Mouse (Mus musculus) R1 (cell line): ENCODE measurements at regions not wholly inside any gene's neighbourhood (a gene's known extent, or its start where the extent isn't known, plus 50 kb on each side); places are given as distances from the start of the nearest gene placed in this dataset.

ENCODE experiments used
- DNase-seq: peaks from one replicate; pipeline ENCODE4 v3.0.0-alpha.2; 2018; ENCODE audit warnings: low read depth, low spot score

DNA sequence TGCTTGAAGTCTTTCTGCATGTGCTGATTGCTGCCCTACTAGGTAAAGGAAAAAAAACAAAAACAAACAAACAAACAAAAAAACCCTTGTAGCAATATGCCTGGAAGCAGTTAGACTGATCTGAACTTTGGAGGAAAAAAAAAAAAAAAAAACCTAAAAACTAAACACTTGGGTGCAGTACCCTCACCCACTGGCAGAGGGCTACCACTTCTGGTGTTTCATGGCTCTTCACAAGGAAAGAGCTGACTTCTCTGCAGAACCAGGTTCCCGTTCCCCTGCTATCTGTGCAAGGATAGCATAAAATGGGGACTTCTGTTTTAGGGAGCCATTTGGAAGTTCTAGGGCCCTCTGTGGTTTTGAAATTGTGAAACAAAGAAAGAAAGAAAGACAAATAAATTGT is 52.2 kb upstream of the Otud4 start:
- peak; percentile 61 for DNase-seq

DNA sequence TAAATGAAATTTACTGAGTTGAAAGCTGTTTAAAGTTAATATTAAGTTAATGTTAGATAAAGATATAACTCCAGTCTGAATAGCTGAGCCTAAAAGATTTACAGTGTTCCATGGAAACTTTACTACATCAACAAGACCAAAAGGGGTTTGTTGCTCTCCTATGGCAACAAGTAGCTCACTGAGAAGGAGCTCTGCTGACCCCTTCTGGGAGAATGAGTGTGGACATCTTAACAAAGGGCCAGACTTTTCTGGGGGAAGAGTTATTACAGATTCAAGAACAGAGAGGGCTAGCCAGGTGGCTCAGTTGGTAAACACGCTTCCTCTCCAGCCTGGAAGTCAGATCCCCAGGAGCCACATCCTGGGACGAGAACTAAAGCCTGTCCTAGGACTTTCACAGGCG is 54.5 kb upstream of the Otud4 start:
- DNase-seq: peak; percentile 75

- peak; percentile 44 for DNase-seq
Observed at GRCm38 (mm10) chr8:79583326-79583725, 56.1 kb upstream of the Otud4 start.

- DNase-seq: no peak
Observed at GRCm38 (mm10) chr8:79582195-79582594, 57.2 kb upstream of the Otud4 start.

DNA sequence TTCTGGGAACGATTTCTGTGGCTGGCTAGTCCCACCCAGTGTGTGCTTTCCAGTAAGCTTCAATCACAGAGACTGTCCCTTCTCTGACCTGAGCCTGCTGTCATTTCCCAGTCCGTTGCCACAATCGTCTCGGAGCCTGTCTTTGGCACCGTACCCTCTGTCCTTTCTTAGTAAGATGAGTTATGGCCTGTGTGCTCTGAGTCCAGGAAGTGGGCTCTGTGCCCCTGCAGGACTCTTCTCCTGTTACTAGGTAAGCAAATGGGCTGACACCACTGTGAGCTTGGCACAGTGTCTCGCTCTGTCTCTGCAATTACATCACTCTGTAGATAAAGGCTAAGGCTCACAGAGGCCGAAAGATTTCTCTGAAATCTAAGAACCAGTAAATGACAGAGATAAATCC is 63.3 kb upstream of the Otud4 start:
- no peak for DNase-seq

- no peak for DNase-seq
Observed at GRCm38 (mm10) chr8:79575175-79575734, 64.2 kb upstream of the Otud4 start.

- DNase-seq: no peak
Observed at GRCm38 (mm10) chr8:79573491-79573890, 65.9 kb upstream of the Otud4 start.

DNA sequence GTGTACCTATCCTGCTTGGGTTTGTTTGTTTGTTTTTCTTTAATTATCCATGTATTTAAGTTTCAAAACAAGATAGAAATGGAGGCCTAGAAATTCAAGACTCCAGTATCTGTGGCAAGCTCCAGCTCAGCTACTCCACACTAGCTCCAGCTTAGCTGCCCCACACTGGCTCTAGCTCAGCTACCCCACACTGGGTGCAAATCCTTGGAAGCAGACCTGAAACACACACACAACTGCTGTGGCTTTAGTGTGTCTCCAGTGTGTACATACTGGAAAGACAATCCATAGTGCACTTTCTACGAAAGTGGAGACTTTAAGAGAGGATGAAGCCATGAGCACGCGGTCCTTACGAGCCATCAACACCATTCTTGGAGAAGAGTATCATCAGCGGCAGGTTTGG is 66.9 kb upstream of the Otud4 start:
- no peak for DNase-seq

DNA sequence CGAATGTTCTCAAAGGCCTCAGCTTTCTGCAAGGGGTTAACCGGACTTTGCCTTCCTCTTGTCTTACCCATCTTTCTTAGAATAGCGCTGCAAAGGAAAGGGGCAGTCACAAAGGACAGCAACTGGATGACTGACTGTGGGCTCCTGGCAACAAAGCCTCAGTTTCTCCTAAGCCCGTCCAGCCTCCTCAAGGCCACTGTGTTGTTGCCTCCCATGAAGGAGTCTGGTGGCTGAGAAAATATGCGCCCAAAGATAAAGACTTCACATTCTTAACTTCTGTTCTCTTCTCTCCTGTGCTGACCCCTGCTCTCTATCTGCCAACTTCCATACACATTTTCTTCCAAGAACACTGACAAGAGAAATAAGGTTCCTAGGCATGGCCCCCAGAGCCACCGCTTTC is 76.3 kb upstream of the Otud4 start:
- no peak for DNase-seq

- DNase-seq: peak; percentile 78
Observed at GRCm38 (mm10) chr8:79562669-79563068, 76.7 kb upstream of the Otud4 start.

GRCm38 (mm10) chr8:79562071-79562581 is 77.3 kb upstream of the Otud4 start:
- DNase-seq: peak; percentile 63

DNA sequence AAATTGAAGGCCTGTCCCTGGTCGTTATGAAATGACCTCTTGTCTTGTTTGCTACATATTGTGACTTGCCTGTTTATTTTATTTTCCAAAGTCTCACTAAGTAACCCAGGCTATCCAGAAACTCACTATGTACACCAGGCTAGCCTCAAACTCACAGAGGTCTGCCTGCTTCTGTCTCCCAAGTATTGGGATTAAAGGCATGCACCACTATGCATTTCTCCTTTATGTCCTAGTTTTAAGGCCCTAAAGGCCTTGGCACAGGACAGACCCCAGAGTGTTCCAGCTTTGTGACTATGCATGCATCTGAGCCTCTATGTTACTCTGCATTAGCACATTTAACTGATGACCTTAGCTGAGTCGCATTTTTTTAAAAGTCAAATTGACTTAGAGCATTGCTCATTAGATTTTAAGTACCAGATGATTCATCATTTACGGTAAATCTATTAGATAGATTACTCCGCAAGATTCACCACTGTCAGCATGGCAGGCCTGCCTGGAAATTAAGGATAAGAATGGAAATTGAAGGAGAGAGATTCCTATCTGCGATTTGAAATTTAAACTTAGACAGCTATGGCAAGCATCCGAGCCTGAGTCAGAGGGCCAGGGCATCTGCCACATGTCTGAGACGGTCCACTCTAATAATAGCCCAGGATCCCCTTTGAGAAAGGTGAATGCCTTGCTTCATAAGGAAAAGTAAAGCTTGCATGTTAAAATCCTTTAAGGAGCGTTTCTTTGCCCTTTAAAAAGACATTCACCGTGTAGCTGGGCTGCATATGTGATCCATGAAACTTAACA is 78.0 kb upstream of the Otud4 start:
- DNase-seq: no peak

DNA sequence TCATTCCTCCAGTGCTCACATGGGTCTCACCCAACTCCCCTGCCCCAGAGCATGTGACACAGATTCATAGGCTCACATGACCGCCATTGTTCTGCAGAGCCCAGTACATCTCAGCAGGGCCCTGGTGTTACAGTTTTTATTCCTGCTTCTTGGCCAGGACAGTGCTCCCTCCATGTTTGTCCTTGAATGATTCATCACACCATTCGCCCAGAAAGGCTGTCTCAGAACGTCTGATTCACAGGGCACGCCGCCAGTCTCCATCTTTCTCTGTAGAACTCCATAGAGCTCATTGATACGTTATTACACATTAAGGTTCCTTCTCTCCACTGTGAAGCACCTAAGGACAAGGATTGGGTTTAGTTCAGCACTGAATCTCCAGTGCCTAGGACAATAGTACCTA is 79.9 kb upstream of the Otud4 start:
- DNase-seq: peak; percentile 28

- DNase-seq: no peak
Observed at GRCm38 (mm10) chr8:79554311-79554710, 85.1 kb upstream of the Otud4 start.

- no peak for DNase-seq
Observed at GRCm38 (mm10) chr8:79550151-79550550, 89.3 kb upstream of the Otud4 start.

- no peak for DNase-seq
Observed at GRCm38 (mm10) chr8:79548156-79548555, 91.3 kb upstream of the Otud4 start.

DNA sequence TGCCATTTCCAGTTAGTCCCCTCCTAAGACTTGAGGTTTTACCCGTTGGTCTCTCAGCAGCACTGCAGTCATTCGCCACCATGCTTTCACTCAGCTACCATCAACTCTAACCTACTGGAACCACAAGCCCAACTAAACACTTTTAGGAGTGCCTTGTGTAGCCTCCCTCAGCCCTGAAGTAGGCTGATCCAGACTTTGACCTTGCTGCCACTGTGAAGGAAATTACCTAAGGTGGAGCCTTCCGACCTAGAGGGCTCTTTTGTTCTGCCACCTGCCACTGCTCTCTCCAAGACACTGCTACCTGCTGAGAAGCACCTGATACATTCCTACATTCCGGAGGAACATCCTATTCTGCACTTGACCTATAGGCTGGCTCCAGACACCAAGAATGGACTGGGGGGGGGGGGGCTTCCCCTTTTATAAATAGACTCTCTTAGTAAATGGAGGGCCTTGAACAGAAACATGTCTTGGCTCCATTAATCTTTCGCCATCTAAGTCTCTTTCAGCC is 93.5 kb upstream of the Otud4 start:
- peak; percentile 97 for DNase-seq

DNA sequence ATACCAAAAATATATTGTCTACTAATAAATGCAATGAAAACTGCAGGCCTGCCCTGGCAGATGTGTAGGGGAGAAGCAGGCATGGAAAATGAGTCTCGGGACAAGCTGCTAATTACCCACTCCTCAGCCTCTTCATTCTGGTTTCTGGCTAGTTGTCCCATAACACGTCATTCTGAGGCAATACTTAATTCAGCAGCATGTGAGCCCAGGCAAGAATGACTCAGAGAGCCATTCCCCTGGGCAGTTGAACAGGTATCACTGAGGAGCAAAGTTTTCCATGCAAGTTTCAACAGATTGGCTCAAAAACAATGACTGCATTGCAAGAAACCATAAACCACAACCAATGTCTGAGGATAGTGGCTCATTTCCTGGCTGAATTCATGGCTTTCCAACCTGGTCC is 97.0 kb upstream of the Otud4 start:
- no peak for DNase-seq

GRCm38 (mm10) chr8:79540053-79540452 is 99.4 kb upstream of the Otud4 start:
- no peak for DNase-seq

GRCm38 (mm10) chr8:79534271-79534889 is 105.0 kb upstream of the Otud4 start:
- DNase-seq: no peak

DNA sequence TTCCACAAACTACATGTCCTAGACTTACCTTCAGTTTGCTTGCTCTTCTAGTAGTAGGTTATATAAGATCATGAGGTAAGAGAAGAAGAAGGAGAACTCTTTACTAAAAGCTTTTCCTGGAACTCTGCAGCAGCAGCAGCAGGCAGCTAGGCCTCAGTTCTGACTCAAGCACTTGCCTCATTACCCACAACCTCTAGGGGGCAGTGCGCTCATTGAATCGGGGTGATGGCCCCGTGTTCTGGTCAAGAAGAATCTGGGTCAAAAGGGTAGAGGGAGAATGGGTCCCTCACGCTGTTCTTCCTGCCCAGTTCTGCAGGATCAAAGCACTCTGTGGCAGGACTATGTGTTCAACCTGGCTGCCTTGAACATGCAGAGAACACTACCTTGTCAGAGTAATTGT is 109.9 kb upstream of the Otud4 start:
- DNase-seq: peak; percentile 84

GRCm38 (mm10) chr8:79522040-79522439 is 117.4 kb upstream of the Otud4 start:
- DNase-seq: peak; percentile 43

DNA sequence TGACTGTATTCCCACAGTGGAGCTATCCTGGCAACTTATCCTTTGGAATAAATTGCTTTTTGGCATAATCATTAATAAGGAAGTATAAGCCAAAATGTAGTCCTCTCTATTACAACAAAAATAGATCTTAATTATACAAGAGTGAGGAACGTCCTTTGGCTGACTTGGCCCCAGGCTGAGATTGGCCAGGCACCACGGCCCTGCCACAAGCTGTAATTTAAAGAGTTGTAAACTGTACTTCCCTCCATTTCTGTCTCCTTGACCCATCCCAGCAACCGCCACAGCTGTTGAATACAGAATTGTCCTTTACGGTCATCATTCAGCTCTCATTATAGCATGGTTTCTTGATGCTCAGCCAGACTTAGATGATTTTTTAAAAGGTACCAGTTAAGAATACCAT is 119.6 kb upstream of the Smad1 start:
- DNase-seq: no peak
